Mouse (Mus musculus): ENCODE measurements around the gene Rhox2c. TPM values are rescaled to one million over a fixed set of nuclear protein-coding genes. Genes with fewer than 3 reads are reported as not detected.
"Not testable (repeated sequence)": the region's sequence is repeated elsewhere in the genome, so short reads cannot be mapped to it uniquely, and the experiment has no call there.

Gene Rhox2c
- total RNA-seq (2015) (not detected in 2 replicates), total RNA-seq (2017) (not detected in 2 replicates)

- not testable (repeated sequence) for ATAC-seq (replicated peaks; ENCODE audit: poor library complexity)
These were observed at the start of gene Rhox2c for GRCm38 (mm10) chrX:37453380-37453779. Gene Rhox2c, plus strand, starts transcription at chrX:37453680.

GRCm38 (mm10) chrX:37411767-37412166, 41.7 kb upstream of the Rhox2c start, which contains the start of gene Rhox2b:
Gene Rhox2b, plus strand, starts transcription at chrX:37412067.
- not testable (repeated sequence) for ATAC-seq (replicated peaks; ENCODE audit: poor library complexity)

DNA sequence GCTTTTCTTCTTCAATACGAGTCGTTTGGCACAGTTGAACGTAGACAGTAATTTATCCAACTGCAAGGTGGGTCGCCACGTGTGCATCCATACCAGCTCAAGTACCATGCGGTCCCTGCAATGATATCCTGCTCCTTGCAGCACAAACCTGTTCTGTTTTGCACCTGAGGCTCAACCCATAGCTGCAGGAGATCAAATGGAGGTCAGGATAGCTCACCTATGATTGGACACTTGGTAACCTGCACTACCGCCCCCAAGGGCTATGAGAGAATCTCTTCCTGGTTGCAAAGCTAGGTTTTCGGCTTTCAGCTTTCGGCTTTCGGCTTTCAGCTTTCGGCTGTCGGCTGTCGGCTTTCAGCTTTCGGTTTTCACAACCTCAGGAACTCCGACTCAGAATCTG, 21.3 kb upstream of the Rhox2c start, which contains the start of gene Rhox4b:
TSS of gene Rhox4b (plus strand) at position 301 of the 400 bp plus-strand sequence.
- ATAC-seq (replicated peaks; ENCODE audit: poor library complexity), result not testable (repeated sequence)

GRCm38 (mm10) chrX:37458285-37458684, 4.8 kb downstream of the Rhox2c start, which contains the start of gene Rhox3c:
Gene Rhox3c, plus strand, starts transcription at chrX:37458585.
- not testable (repeated sequence) for ATAC-seq (replicated peaks; ENCODE audit: poor library complexity)

DNA sequence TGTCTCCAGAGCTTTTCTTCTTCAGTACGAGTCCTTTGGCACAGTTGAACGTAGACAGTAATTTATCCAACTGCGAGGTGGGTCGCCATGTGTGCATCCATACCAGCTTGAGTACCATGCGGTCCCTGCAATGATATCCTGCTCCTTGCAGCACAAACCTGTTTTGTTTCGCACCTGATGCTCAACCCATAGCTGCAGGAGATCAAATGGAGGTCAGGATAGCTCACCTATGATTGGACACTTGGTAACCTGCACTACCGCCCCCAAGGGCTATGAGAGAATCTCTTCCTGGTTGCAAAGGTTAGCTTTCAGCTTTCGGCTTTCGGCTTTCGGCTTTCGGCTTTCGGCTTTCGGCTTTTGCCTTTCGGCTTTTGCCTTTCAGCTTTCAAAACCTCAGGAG, 26.6 kb downstream of the Rhox2c start, which contains the start of gene Rhox4c:
TSS of gene Rhox4c (plus strand) at position 301 of the 400 bp plus-strand sequence.
- ATAC-seq (replicated peaks; ENCODE audit: poor library complexity), result not testable (repeated sequence)

DNA sequence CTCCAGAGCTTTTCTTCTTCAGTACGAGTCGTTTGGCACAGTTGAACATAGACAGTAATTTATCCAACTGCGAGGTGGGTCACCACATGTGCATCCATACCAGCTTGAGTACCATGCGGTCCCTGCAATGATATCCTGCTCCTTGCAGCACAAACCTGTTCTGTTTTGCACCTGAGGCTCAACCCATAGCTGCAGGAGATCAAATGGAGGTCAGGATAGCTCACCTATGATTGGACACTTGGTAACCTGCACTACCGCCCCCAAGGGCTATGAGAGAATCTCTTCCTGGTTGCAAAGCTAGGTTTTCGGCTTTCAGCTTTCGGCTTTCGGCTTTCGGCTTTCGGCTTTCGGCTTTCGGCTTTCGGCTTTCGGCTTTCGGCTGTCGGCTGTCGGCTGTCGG, 60.6 kb downstream of the Rhox2c start, which contains the start of gene Rhox4d:
TSS of gene Rhox4d (plus strand) at position 301 of the 400 bp plus-strand sequence.
- ATAC-seq (replicated peaks; ENCODE audit: poor library complexity), result not testable (repeated sequence)

Other genes with a start within 250 kb of the Rhox2c start
- not detected in 2 replicates for gene Gm9, start 242.6 kb upstream of the Rhox2c start, total RNA-seq (2015)
- not detected in 2 replicates for gene Gm9, start 242.6 kb upstream of the Rhox2c start, total RNA-seq (2017)
- gene Rhox1, start 231.4 kb upstream of the Rhox2c start, total RNA-seq (2015), result not detected in 2 replicates
- gene Rhox1, start 231.4 kb upstream of the Rhox2c start, total RNA-seq (2017), result not detected in 2 replicates
- not detected in 2 replicates for gene Rhox2a, start 208.7 kb upstream of the Rhox2c start, total RNA-seq (2015)
- gene Rhox2a, start 208.7 kb upstream of the Rhox2c start, total RNA-seq (2017), result not detected in 2 replicates
- gene Rhox3a, start 203.8 kb upstream of the Rhox2c start, total RNA-seq (2015), result not detected in 2 replicates
- gene Rhox3a, start 203.8 kb upstream of the Rhox2c start, total RNA-seq (2017), result not detected in 2 replicates
- not detected in 2 replicates for gene Rhox4a, start 188.3 kb upstream of the Rhox2c start, total RNA-seq (2015)
- not detected in 2 replicates for gene Rhox4a, start 188.3 kb upstream of the Rhox2c start, total RNA-seq (2017)
- not detected in 2 replicates for gene Rhox3a2, start 73.7 kb upstream of the Rhox2c start, total RNA-seq (2015)
- not detected in 2 replicates for gene Rhox3a2, start 73.7 kb upstream of the Rhox2c start, total RNA-seq (2017)
- not detected in 2 replicates for gene Rhox4a2, start 62.8 kb upstream of the Rhox2c start, total RNA-seq (2015)
- not detected in 2 replicates for gene Rhox4a2, start 62.8 kb upstream of the Rhox2c start, total RNA-seq (2017)
- gene Rhox2b, start 41.6 kb upstream of the Rhox2c start, total RNA-seq (2015), result not detected in 2 replicates
- not detected in 2 replicates for gene Rhox2b, start 41.6 kb upstream of the Rhox2c start, total RNA-seq (2017)
- gene Rhox4b, start 21.2 kb upstream of the Rhox2c start, total RNA-seq (2015), result not detected in 2 replicates
- gene Rhox4b, start 21.2 kb upstream of the Rhox2c start, total RNA-seq (2017), result not detected in 2 replicates
- gene Rhox3c, start 4.9 kb downstream of the Rhox2c start, total RNA-seq (2015), result not detected in 2 replicates
- not detected in 2 replicates for gene Rhox3c, start 4.9 kb downstream of the Rhox2c start, total RNA-seq (2017)
- gene Rhox4c, start 26.7 kb downstream of the Rhox2c start, total RNA-seq (2015), result not detected in 2 replicates
- not detected in 2 replicates for gene Rhox4c, start 26.7 kb downstream of the Rhox2c start, total RNA-seq (2017)
- not detected in 2 replicates for gene Rhox2d, start 39.7 kb downstream of the Rhox2c start, total RNA-seq (2015)
- not detected in 2 replicates for gene Rhox2d, start 39.7 kb downstream of the Rhox2c start, total RNA-seq (2017)
- gene Rhox4d, start 60.7 kb downstream of the Rhox2c start, total RNA-seq (2015), result not detected in 2 replicates
- gene Rhox4d, start 60.7 kb downstream of the Rhox2c start, total RNA-seq (2017), result not detected in 2 replicates
- gene Rhox2e, start 76.8 kb downstream of the Rhox2c start, total RNA-seq (2015), result not detected in 2 replicates
- not detected in 2 replicates for gene Rhox2e, start 76.8 kb downstream of the Rhox2c start, total RNA-seq (2017)
- not detected in 2 replicates for gene Rhox3e, start 88.3 kb downstream of the Rhox2c start, total RNA-seq (2015)
- not detected in 2 replicates for gene Rhox3e, start 88.3 kb downstream of the Rhox2c start, total RNA-seq (2017)
- gene Rhox4e, start 103.7 kb downstream of the Rhox2c start, total RNA-seq (2015), result not detected in 2 replicates
- gene Rhox4e, start 103.7 kb downstream of the Rhox2c start, total RNA-seq (2017), result not detected in 2 replicates
- not detected in 2 replicates for gene Rhox2f, start 117.7 kb downstream of the Rhox2c start, total RNA-seq (2015)
- gene Rhox2f, start 117.7 kb downstream of the Rhox2c start, total RNA-seq (2017), result not detected in 2 replicates
- gene Rhox3f, start 127.3 kb downstream of the Rhox2c start, total RNA-seq (2015), result not detected in 2 replicates
- gene Rhox3f, start 127.3 kb downstream of the Rhox2c start, total RNA-seq (2017), result not detected in 2 replicates
- not detected in 2 replicates for gene Rhox4f, start 154.0 kb downstream of the Rhox2c start, total RNA-seq (2015)
- gene Rhox4f, start 154.0 kb downstream of the Rhox2c start, total RNA-seq (2017), result not detected in 2 replicates
- not detected in 2 replicates for gene Rhox3g, start 174.9 kb downstream of the Rhox2c start, total RNA-seq (2015)
- gene Rhox3g, start 174.9 kb downstream of the Rhox2c start, total RNA-seq (2017), result not detected in 2 replicates
- not detected in 2 replicates for gene Rhox2g, start 189.8 kb downstream of the Rhox2c start, total RNA-seq (2015)
- gene Rhox2g, start 189.8 kb downstream of the Rhox2c start, total RNA-seq (2017), result not detected in 2 replicates
- not detected in 2 replicates for gene Rhox4g, start 197.6 kb downstream of the Rhox2c start, total RNA-seq (2015)
- not detected in 2 replicates for gene Rhox4g, start 197.6 kb downstream of the Rhox2c start, total RNA-seq (2017)
- gene Rhox3h, start 215.1 kb downstream of the Rhox2c start, total RNA-seq (2015), result not detected in 2 replicates
- gene Rhox3h, start 215.1 kb downstream of the Rhox2c start, total RNA-seq (2017), result not detected in 2 replicates
- not detected in 2 replicates for gene Rhox2h, start 219.6 kb downstream of the Rhox2c start, total RNA-seq (2015)
- gene Rhox2h, start 219.6 kb downstream of the Rhox2c start, total RNA-seq (2017), result not detected in 2 replicates